Mouse (Mus musculus) heart, postnatal 25 days (tissue): Measurements from ENCODE around the gene Kpna7. TPM values are rescaled to one million over a fixed set of nuclear protein-coding genes. Genes with fewer than 3 reads are reported as not detected.
"Not testable (repeated sequence)": the region's sequence is repeated elsewhere in the genome, so short reads cannot be mapped to it uniquely, and the experiment has no call there.

Source experiments
- DNase-seq: peaks from one replicate; pipeline ENCODE4 v3.0.0; 2022; ENCODE audit warnings: low spot score
- intact Hi-C: fragments of 180-260 bp; cut with DNase I; formaldehyde crosslinking; loops from one replicate; pipeline ENCODE4 v1.15.1; 2025
- total RNA-seq, 2 experiments: library from RNA; stranded (reverse); gene quantifications; 2 replicates each; pipeline ENCODE4 v1.2.3; 2021

Gene Kpna7
- total RNA-seq = not detected

DNA sequence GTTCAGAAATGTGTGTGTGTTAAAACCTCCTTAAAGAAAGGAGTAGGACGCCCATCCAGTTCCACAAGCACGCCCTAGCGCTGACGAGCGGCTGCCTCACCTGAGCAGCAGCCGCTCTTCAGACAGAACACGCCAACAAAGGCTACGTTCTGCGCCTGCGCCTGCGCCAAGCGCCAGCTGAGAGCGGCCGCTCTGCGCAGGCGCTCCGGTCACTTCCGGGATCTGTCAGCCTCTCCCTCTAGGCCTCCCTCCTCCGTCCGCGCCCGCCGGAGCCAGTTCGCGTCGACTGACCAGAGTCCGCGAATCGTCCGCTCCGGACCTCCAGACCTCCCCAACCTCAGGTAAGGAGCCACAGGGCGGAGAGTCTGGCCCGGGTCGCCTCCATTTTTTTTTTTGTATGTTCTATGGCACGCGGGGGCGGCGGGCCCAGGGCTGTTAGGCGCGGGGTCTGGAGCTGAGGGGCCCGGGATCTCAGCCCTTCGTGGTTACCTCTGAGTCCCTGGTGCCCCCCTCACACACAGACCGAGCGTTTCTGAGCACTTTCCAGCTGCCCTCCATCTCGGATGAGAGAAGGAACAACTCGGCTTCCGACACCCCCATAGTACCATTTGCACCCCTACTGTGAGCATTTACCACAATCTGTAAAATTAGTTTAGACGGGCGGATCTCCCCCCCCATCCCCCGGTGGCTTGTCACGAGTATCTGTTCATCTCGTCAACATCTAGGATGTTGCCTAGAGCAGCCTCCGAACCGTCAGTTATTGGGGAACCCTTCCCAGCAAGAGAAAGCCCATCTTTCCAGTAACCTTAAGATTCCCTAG lies at the start of gene Kpna7, which contains the start of gene Arpc1a:
TSS of gene Kpna7 (minus strand) at position 399 of the 820 bp plus-strand sequence.
TSS of gene Arpc1a (plus strand) at position 199 of the 820 bp plus-strand sequence.
- peak; percentile 83 for DNase-seq
- intact Hi-C loops = loop anchor here (1.0 to 2.0 kb wide), 2 partner anchors 31 to 54 kb away; partner anchors contain the start of gene Arpc1b

GRCm38 (mm10) chr5:145133275-145133674 lies 49.4 kb upstream of the Kpna7 start:
- intact Hi-C loops, DNase-seq: not testable (repeated sequence)

- intact Hi-C loops = no loop called here
- DNase-seq = no peak
Measured at GRCm38 (mm10) chr5:145130995-145131394, 47.2 kb upstream of the Kpna7 start.

GRCm38 (mm10) chr5:145130191-145130590 lies 46.4 kb upstream of the Kpna7 start:
- intact Hi-C loops = no loop called here
- DNase-seq = no peak

GRCm38 (mm10) chr5:145129773-145130172 lies 45.9 kb upstream of the Kpna7 start:
- DNase-seq, intact Hi-C loops: not testable (repeated sequence)

- DNase-seq = no peak
- intact Hi-C loops = no loop called here
Measured at GRCm38 (mm10) chr5:145129124-145129523, 45.3 kb upstream of the Kpna7 start.

DNA sequence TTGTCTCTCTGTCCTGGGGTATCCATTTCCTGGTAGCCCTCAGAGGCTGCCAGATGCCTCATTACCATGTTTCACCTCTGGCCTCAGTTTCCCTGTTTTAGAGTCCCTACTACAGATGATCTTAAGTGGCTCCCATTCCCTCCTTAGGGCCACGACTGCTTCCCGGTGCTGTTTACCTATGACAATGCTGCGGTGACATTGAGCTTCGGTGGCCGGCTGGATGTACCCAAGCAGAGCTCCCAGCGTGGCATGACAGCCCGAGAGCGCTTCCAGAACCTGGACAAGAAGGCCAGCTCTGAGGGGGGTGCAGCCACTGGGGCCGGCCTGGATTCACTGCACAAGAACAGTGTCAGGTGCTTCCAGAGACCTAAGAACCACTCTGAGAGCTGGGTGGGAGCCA lies 42.8 kb upstream of the Kpna7 start:
- intact Hi-C loops = no loop called here
- DNase-seq = no peak

GRCm38 (mm10) chr5:145123396-145123795 lies 39.6 kb upstream of the Kpna7 start:
- intact Hi-C loops = no loop called here
- no peak for DNase-seq

DNA sequence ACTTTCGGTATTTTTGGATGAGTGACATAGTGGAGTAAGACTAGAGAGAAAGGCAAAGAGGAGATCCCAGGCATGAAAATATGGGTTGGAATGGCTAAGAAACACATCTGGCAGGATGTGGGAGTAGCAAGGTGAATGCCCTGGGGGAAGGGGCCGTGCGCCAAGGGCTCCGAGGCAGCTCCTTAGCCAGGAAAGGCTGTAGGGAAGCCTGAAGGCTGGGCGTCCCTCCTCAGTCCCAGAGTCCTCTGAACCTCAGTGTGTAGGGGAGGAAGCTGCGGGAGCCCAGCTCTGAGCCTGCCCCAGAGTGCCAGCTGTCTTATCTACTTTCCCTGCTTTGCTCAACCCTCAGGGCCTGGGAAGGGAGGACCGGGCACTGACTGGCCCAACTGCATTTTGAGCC lies 37.1 kb upstream of the Kpna7 start:
- intact Hi-C loops = no loop called here
- DNase-seq = no peak

- no peak for DNase-seq
Measured at GRCm38 (mm10) chr5:145119385-145119784, 35.6 kb upstream of the Kpna7 start.

GRCm38 (mm10) chr5:145118461-145118860 lies 34.6 kb upstream of the Kpna7 start:
- intact Hi-C loops = loop anchor here (2.0 kb wide), 1 partner anchor 20 kb away; no protein-coding TSS in a partner anchor
- DNase-seq = no peak

More at GRCm38 (mm10) chr5:145119385-145119784, 35.6 kb upstream of the Kpna7 start:
- intact Hi-C loops = loop anchor here (2.0 kb wide), 1 partner anchor 19 kb away; no protein-coding TSS in a partner anchor

DNA sequence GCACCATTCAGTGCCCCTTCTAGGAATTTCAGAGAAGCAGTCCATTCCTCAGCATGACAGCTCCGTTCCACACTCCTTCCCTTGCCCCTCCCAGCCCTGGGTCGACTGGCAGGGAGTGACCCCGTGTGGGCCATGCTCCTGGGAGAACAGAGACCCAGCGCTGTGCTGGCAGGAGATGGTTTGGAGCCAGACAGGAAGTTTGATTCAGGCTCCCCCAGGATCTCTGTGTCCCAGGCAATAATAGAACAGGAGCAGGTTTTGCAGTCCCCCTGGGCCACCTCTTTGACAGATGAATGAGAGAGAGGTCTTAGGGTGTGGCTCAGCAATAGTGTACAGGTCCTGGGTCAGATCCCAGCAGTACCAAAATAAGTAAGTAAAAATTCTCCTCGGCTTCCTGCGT lies 34.2 kb upstream of the Kpna7 start:
- intact Hi-C loops = loop anchor here (2.0 kb wide), 1 partner anchor 21 kb away; no protein-coding TSS in a partner anchor
- no peak for DNase-seq

GRCm38 (mm10) chr5:145116916-145117315 lies 33.1 kb upstream of the Kpna7 start:
- intact Hi-C loops = no loop called here
- DNase-seq = peak; percentile 66

DNA sequence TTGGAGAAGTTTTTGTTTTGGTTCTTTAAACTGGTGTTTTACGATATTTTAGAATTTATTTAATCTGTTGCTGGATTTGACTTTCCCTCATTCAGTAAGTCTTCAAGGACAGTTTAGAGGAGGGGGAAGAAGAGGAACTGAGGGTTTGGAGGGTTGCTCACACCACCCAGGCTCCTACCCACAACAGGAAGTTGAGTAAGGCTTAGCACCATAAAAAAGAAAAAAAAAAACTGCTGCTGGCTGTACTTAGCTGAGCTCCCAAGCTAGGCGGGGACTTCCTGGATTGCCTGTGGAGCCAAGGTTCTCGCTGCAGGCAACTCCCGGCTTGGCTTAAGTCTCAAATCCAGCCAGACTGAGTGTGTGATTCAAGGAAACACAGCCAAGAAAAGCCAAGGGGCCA lies 32.5 kb upstream of the Kpna7 start:
- DNase-seq = peak; percentile 77
- intact Hi-C loops = no loop called here

- intact Hi-C loops = loop anchor here (2.0 kb wide), 1 partner anchor 33 kb away; the partner anchor contains the start of gene Arpc1a
- no peak for DNase-seq
Measured at GRCm38 (mm10) chr5:145115736-145116135, 31.9 kb upstream of the Kpna7 start.

- DNase-seq = peak; percentile 81
- intact Hi-C loops = loop anchor here (2.0 kb wide), 1 partner anchor 32 kb away; the partner anchor contains the start of gene Arpc1a
Measured at GRCm38 (mm10) chr5:145114606-145115473, 31.0 kb upstream of the Kpna7 start.

- intact Hi-C loops = loop anchor here (2.0 kb wide), 1 partner anchor 31 kb away; the partner anchor contains the start of gene Arpc1a
- DNase-seq = peak; percentile 69
Measured at GRCm38 (mm10) chr5:145114071-145114605, 30.3 kb upstream of the Kpna7 start, which contains the start of gene Arpc1b. Arpc1b (plus strand) TSS chr5:145114215.

- no peak for DNase-seq
- intact Hi-C loops = no loop called here
Measured at GRCm38 (mm10) chr5:145113416-145113815, 29.6 kb upstream of the Kpna7 start.

- intact Hi-C loops = no loop called here
- no peak for DNase-seq
Measured at GRCm38 (mm10) chr5:145112566-145112965, 28.7 kb upstream of the Kpna7 start.

DNA sequence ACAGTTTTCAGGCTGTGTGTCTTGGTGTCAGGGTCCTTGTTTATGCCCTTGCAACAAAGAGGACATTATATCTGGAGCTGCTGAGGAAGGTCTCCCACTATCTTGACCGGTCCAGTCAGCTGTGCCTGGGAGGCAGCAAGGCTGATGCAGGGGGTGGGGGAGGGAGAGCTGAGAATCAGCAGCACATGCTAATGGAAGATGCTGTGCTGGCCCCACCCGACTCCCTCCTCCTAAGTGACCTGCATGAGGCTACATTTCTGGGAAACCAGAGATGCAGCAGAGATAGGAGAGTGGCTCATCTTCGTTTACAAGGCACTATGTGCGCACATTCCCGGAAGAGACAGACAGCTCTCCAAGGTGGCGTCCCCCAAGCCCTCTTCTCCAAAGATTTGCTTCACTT lies 26.6 kb upstream of the Kpna7 start:
- no peak for DNase-seq
- intact Hi-C loops = no loop called here
